Mouse (Mus musculus) WW6 (cell line): ENCODE measurements at regions not wholly inside any gene's neighbourhood (a gene's known extent, or its start where the extent isn't known, plus 50 kb on each side); places are given as distances from the start of the nearest gene placed in this dataset.

Experiments
- DNase-seq: peaks from one replicate; pipeline ENCODE4 v3.0.0-alpha.2; 2013; ENCODE audit warnings: low read depth, low spot score

DNA sequence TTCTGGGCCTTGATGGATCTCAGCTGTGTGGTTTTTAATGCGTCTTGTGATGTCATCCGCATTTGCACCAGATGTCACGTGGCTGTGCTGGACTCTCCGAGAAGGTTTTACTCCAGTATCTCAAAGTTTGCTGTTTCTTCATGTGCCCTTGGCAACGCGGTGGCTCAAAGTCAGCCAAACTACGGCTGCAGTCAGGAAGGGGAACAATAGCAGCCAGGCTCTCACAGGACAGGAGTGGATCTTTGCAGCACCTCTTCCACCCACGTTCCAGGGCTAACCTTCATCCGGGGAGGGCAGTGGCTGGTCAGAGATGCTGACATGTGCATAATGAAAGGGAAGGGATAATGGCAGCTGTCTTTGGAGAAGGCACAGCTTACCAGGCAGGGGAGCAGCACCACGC lies 127.6 kb upstream of the Psmd7 start:
- no peak for DNase-seq

- no peak for DNase-seq
These were observed 129.6 kb upstream of the Psmd7 start for GRCm38 (mm10) chr8:107717856-107718255.

DNA sequence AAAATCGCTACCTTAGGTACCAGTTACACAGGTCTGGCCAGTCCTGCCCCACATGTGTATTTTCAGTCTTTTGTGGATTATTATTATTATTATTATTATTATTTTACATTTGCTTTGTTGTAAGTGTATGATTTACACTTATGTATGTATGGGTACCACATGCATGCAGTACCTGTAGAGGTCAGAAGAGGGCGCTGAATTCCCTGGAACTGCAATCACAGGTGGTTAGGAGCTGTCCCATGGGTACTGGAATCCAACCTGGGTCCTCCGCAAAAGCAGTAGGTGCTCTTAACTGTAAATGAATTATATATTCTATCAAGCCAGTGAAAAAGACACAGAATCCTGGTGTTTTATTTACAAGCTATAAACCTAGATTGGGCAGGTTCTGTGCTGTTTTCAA lies 131.4 kb upstream of the Psmd7 start:
- DNase-seq, result peak; percentile 34

DNA sequence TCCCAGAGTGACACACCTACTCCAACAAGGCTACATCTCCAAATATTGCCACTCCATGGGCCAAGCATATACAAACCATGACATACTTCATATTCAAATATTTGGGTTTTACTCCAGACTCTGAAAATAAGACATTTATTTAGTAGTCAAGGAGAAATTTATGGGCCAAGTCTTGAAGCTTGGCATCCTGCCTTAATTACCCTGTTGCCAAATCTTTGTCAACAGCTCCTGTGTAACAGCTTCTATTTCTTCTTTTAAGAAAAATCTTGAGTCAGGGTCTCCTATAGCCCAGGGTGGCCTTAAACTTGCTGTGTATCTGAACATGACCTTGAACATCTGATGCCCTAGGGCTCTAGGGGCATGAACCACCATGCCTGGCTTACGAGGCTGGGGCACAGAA lies 138.5 kb upstream of the Psmd7 start:
- no peak for DNase-seq

GRCm38 (mm10) chr8:107727276-107727675 lies 139.0 kb upstream of the Psmd7 start:
- no peak for DNase-seq

- no peak for DNase-seq
These were observed 150.8 kb upstream of the Psmd7 start for GRCm38 (mm10) chr8:107739091-107739490.

DNA sequence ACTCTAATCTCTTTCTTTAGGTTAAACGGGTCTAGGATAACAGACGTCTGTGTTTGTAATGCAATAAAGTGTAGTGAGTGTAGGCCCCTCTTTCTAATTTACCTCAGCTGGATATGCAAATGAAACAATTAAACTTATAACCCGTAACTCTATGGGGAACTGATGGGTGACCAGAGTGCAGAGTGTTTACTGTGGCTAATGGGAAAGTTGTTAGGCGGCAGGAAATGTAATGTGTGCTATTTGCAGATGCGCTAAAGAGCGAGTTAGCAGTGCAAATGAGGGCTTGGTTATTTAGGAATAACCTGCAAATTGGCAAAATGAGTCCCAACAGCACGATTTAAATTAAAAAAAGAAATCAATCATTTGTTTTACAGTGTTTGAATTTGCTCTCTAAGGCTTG lies 168.8 kb upstream of the Psmd7 start:
- no peak for DNase-seq

GRCm38 (mm10) chr8:107758637-107759036 lies 170.4 kb upstream of the Psmd7 start:
- no peak for DNase-seq

- DNase-seq, result no peak
These were observed 165.5 kb upstream of the Zfhx3 start for GRCm38 (mm10) chr8:107776906-107777305.

- DNase-seq, result no peak
These were observed 156.7 kb upstream of the Zfhx3 start for GRCm38 (mm10) chr8:107785771-107786170.

- no peak for DNase-seq
These were observed 150.2 kb upstream of the Zfhx3 start for GRCm38 (mm10) chr8:107792286-107792685.

GRCm38 (mm10) chr8:107814931-107815330 lies 127.5 kb upstream of the Zfhx3 start:
- DNase-seq, result no peak

GRCm38 (mm10) chr8:107815775-107816174 lies 126.7 kb upstream of the Zfhx3 start:
- no peak for DNase-seq

- DNase-seq, result no peak
These were observed 124.6 kb upstream of the Zfhx3 start for GRCm38 (mm10) chr8:107817796-107818195.

DNA sequence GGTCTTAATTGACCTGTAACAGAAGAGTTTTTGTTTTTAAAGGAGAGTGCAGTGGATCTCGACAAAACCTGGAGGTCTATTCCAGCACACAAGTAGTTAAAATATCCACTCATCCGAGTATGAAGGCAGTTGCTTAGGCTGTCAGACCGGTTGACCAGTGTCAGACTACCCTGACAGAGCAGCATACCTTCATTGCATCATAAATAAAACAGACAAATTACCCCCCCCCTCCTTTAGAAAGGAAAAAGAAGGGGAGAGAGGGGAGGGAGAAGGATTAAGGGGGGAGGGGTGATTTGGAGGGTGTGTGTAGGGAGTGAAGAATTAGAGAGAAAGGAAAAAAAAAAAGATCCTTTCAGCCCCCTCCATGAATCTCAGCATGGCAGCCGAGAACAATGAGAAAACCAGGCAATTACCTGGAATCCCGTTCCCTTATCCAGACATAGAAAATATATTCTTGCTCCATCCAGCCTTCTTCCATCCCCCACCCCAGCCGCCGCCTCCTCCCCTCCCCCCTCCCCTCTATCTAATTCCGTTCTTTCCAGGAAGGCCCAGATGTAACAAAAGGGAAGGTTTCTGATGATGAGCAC lies 122.2 kb upstream of the Zfhx3 start:
- DNase-seq, result no peak

- DNase-seq, result peak; percentile 39
These were observed 120.9 kb upstream of the Zfhx3 start for GRCm38 (mm10) chr8:107821522-107821921.

DNA sequence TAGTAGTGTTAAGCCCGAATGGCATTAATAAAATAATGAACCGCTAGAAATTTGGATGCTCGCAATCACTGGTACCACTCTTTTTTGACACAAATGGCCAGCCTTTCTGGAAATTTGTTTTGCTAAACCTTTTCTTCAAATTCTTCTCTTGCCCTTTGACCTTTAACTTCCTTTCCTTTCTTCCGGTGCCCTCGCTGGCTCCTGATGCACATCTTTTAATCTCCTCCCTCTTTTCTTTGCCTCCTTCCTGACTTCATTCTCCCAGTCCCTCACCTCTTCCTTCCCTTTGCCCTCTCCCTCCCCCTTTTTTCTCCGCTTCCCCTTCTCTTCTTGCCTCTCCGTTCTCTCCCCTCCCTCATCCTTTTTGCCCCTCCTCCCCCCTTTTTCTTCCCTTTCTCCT lies 118.3 kb upstream of the Zfhx3 start:
- DNase-seq, result no peak

- DNase-seq, result peak; percentile 20
These were observed 117.8 kb upstream of the Zfhx3 start for GRCm38 (mm10) chr8:107824640-107825039.

DNA sequence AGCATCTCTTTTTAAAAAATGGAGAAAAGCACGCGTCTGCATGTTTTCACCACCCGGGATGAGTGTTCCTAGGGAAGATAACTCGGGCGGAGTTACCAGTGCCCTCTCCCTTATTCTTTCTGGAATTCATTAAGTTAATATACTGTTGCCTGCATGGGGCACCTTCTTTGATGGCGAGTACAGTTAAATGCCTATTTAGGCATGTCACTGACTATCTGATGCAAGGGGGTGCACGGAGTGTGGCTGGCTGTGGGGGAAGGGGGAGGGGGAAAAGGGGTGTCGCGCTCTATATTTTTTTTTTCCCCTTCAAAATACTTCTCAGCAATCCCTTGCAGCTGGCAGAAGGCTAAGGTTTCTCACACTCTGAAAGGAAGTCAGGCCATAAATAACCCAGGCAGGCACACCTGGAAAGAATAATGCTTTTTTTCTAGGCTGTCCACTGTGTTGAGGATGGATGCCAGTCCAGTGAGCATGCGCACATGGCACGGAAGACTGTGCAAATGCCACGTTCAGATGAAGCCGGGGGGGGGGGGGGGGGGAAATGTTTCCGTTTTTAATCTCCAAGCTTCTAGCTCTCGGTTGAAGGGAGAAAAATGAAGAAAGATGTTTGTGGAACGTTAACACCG lies 114.8 kb upstream of the Zfhx3 start:
- no peak for DNase-seq

DNA sequence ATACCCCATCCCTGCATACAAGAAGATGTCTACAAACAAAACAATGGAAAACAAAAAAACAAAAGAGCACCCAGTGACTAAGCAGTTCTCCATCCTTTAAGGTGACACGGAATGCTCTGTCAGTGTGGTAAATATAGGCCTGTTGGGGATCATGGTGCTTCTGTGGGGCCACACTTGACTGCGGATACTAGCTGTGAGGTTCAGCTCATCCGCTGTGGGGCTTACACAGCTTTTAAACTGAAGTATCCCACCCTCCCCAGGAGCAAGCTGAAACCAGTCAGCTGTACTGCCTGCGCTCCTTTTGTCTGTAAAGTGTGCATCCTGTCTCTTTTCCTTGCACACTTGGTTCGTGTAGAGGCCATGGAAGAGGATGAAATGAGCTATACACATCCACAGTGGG lies 113.9 kb upstream of the Zfhx3 start:
- no peak for DNase-seq

- DNase-seq, result no peak
These were observed 109.0 kb upstream of the Zfhx3 start for GRCm38 (mm10) chr8:107833481-107833880.

- no peak for DNase-seq
These were observed 96.3 kb upstream of the Zfhx3 start for GRCm38 (mm10) chr8:107846141-107846540.

- DNase-seq, result no peak
These were observed 91.0 kb upstream of the Zfhx3 start for GRCm38 (mm10) chr8:107851236-107852043.
